ENCODE assay signal across 8 mouse cellular contexts in the genomic region with DNA sequence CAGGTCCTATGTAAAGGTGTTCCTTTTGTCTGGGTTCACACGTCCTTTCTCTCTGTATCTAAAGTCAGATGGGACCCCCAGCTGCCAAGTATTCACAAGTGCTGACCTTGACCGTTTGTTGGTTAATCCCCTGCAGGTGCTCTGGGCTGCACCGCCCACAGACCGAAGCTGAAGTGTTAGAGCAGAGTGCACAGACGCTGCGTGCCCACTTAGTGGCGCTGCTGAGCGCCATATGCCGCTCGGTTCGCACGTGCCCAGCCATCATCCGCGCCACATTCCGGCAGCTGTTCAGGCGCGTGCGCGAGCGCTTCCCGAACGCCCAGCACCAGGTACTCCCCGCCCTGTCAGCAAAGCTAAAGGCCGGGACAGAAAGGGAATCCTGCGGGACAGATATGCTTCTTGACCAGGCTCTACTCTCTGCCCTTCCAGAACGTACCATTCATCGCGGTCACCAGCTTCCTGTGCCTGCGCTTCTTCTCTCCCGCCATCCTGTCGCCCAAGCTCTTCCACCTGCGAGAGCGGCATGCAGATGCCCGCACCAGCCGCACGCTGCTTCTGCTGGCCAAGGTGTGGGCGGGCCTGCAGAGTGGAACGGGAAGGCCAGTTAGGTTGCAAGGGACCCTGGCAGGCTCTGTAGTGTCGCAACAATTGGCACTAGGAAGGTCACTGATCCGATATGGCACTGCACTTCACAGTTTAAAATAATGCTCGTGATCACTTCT. TPM values are rescaled to one million over a fixed set of nuclear protein-coding genes. Genes with fewer than 3 reads are reported as not detected.
A peak's percentile ranks its signal among the peaks of the same experiment; 100 is the strongest.
DNase-seq lines count a peak whose midpoint lies in the region; ATAC-seq and TF ChIP-seq lines count a peak whose summit lies in the region.

No protein-coding gene starts in this region.

- peaks cover 38% of the 10 kb centered on the region for H3K36me3 ChIP-seq in E14TG2a.4 (ENCODE audit: insufficient read depth, low read length)
- H3K36me3 ChIP-seq in forebrain, embryonic 12.5 days (replicated peaks) = no peaks in the 10 kb centered on the region
- H3K36me3 ChIP-seq in hindbrain, embryonic 11.5 days (ENCODE audit: control insufficient read depth, insufficient read depth, low read length) = no peaks in the 10 kb centered on the region

- WGBS in forebrain, embryonic 12.5 days = 6% methylated on average over 41 of the region's 41 CpGs
- 7% methylated on average over 41 of the region's 41 CpGs for WGBS in hindbrain, embryonic 11.5 days

- H3K4me3 ChIP-seq in E14TG2a.4 (replicated peaks; ENCODE audit: low read length) = peak overlapping the region; percentile 79
- H3K4me3 ChIP-seq in forebrain, embryonic 12.5 days (replicated peaks) = peak overlapping the region; percentile 33
- peak overlapping the region; percentile 27 for H3K4me3 ChIP-seq in hindbrain, embryonic 11.5 days (ENCODE audit: low read depth, low read length)

- H3K9ac ChIP-seq in forebrain, embryonic 12.5 days = peak overlapping the region; percentile 46
- peak overlapping the region; percentile 40; the same call in 1 of the 2 replicates for H3K9ac ChIP-seq in hindbrain, embryonic 11.5 days (ENCODE audit: low read depth, low read length)

- no peak overlapping the region for H3K27ac ChIP-seq in forebrain, embryonic 12.5 days
- no peak overlapping the region for H3K27ac ChIP-seq in hindbrain, embryonic 11.5 days (ENCODE audit: low read depth, low read length)

- DNase-seq in c-Kit-positive CD71-positive TER-119-positive erythroid progenitor cells, embryonic 14.5 days (ENCODE audit: low spot score) = peak; percentile 59
- peak; percentile 89 for DNase-seq in hindbrain, embryonic 11.5 days (ENCODE audit: low spot score)
- DNase-seq in layer of hippocampus, postnatal 25 days (ENCODE audit: extremely low spot score in 1 of 2, low spot score in 1 of 2) = peak; percentile 56 to 66
- DNase-seq in lung, postnatal 10 days = peak; percentile 78
- DNase-seq in retina, adult 2 months (ENCODE audit: low read depth, low spot score) = peak; percentile 67
- DNase-seq in thymus, postnatal 14 days = peak; percentile 82

- peak; percentile 83 for TF ChIP-seq CTCF in E14TG2a.4 (conservative IDR thresholded peaks at IDR 0.05; ENCODE audit: low read length)

- peaks cover 78% of the 10 kb centered on the region for H3K4me1 ChIP-seq in E14TG2a.4 (replicated peaks; ENCODE audit: low read depth, low read length)
- peaks cover 10% of the 10 kb centered on the region for H3K4me1 ChIP-seq in forebrain, embryonic 12.5 days
- H3K4me1 ChIP-seq in hindbrain, embryonic 11.5 days (replicated peaks; ENCODE audit: control insufficient read depth, insufficient read depth, low read length) = peaks cover 4% of the 10 kb centered on the region; the same call in 1 of the 2 replicates

- peak overlapping the region; percentile 64 for H3K4me2 ChIP-seq in forebrain, embryonic 12.5 days
- H3K4me2 ChIP-seq in hindbrain, embryonic 11.5 days (replicated peaks; ENCODE audit: low read depth, low read length) = peak overlapping the region; percentile 44

- no peaks in the 10 kb centered on the region for H3K27me3 ChIP-seq in E14TG2a.4 (ENCODE audit: insufficient read depth, low read length)
- H3K27me3 ChIP-seq in forebrain, embryonic 12.5 days = peaks cover 43% of the 10 kb centered on the region
- peaks cover 11% of the 10 kb centered on the region for H3K27me3 ChIP-seq in hindbrain, embryonic 11.5 days (ENCODE audit: control insufficient read depth, insufficient read depth, low read length)

- H3K9me3 ChIP-seq in E14TG2a.4 (ENCODE audit: low read length) = no peaks in the 10 kb centered on the region
- H3K9me3 ChIP-seq in forebrain, embryonic 12.5 days = peaks cover 3% of the 10 kb centered on the region; the same call in 1 of the 2 replicates
- no peaks in the 10 kb centered on the region for H3K9me3 ChIP-seq in hindbrain, embryonic 11.5 days (ENCODE audit: control insufficient read depth, low read length)

- ATAC-seq in forebrain, embryonic 12.5 days (ENCODE audit: low FRiP score) = peak; percentile 87
- peak; percentile 80 for ATAC-seq in hindbrain, embryonic 11.5 days (ENCODE audit: low FRiP score)

RNA-seq across cellular contexts. Expression of gene Polr2j, which starts 14.2 kb away (rescaled TPM):
- 246 and 256 TPM in 2 replicates for polyA plus RNA-seq in forebrain, embryonic 12.5 days (2016; fragmentation: Nextera tagmentation; extraction: Ambion mirVana)
- polyA plus RNA-seq in hindbrain, embryonic 11.5 days (2014; fragmentation: Nextera tagmentation; extraction: Ambion mirVana) = 238 and 247 TPM in 2 replicates
- total RNA-seq in layer of hippocampus, postnatal 25 days (2021) = 10 to 100 TPM; 72.0 to 86.0 TPM

RNA-seq across cellular contexts. Expression of gene Rasa4, which starts 18.5 kb away (rescaled TPM):
- 6.2 and 8.0 TPM in 2 replicates for polyA plus RNA-seq in forebrain, embryonic 12.5 days (2016; fragmentation: Nextera tagmentation; extraction: Ambion mirVana)
- 5.2 and 6.1 TPM in 2 replicates for polyA plus RNA-seq in hindbrain, embryonic 11.5 days (2014; fragmentation: Nextera tagmentation; extraction: Ambion mirVana)
- 1 to 10 TPM; 2.5 to 3.4 TPM for total RNA-seq in layer of hippocampus, postnatal 25 days (2021)

RNA-seq across cellular contexts. Expression of gene Lrwd1, which starts 33.6 kb away (rescaled TPM):
- 44.2 and 46.1 TPM in 2 replicates for polyA plus RNA-seq in forebrain, embryonic 12.5 days (2016; fragmentation: Nextera tagmentation; extraction: Ambion mirVana)
- polyA plus RNA-seq in hindbrain, embryonic 11.5 days (2014; fragmentation: Nextera tagmentation; extraction: Ambion mirVana) = 34.7 and 37.5 TPM in 2 replicates
- 10 to 100 TPM; 11.9 to 15.9 TPM for total RNA-seq in layer of hippocampus, postnatal 25 days (2021)

RNA-seq across cellular contexts. Expression of gene Alkbh4, which starts 33.7 kb away (rescaled TPM):
- 20.6 and 21.9 TPM in 2 replicates for polyA plus RNA-seq in forebrain, embryonic 12.5 days (2016; fragmentation: Nextera tagmentation; extraction: Ambion mirVana)
- 18.8 and 20.3 TPM in 2 replicates for polyA plus RNA-seq in hindbrain, embryonic 11.5 days (2014; fragmentation: Nextera tagmentation; extraction: Ambion mirVana)
- 10 to 100 TPM; 10.1 to 12.0 TPM for total RNA-seq in layer of hippocampus, postnatal 25 days (2021)

RNA-seq across cellular contexts. Expression of gene Upk3bl, which starts 48.0 kb away (rescaled TPM):
- 0.32 and 0.92 TPM in 2 replicates for polyA plus RNA-seq in forebrain, embryonic 12.5 days (2016; fragmentation: Nextera tagmentation; extraction: Ambion mirVana)
- polyA plus RNA-seq in hindbrain, embryonic 11.5 days (2014; fragmentation: Nextera tagmentation; extraction: Ambion mirVana) = 2.4 and 2.7 TPM in 2 replicates
- total RNA-seq in layer of hippocampus, postnatal 25 days (2021) = not detected

Comparison
In these comparisons a context has a peak if more than half of its experiments do, and no peak if none do; other contexts are left out.
1. H3K4me3 ChIP-seq: peak in every context shown above with its lines; median percentile 79 in E14TG2a.4; 33 in forebrain, embryonic 12.5 days; 27 in hindbrain, embryonic 11.5 days.